Mouse (Mus musculus) layer of hippocampus, adult 2 months (tissue): ENCODE results near the gene Cc2d1a. TPM values are rescaled to one million over a fixed set of nuclear protein-coding genes. Genes with fewer than 3 reads are reported as not detected.
A peak's percentile ranks its signal among the peaks of the same experiment; 100 is the strongest.

Source experiments
- DNase-seq, 2 experiments: peaks; one replicate each; pipeline ENCODE4 v3.0.0; 2022; ENCODE audit warnings: low spot score in 2 of 2
- H3K27ac ChIP-seq: fragments of 200-600 bp; 2 replicates; pipeline ENCODE4 v1.8.1; 2022
- H3K4me3 ChIP-seq: fragments of 200-600 bp; 2 replicates; pipeline ENCODE4 v1.8.1; 2022; ENCODE audit warnings: mild to moderate bottlenecking
- CTCF ChIP-seq: fragments of 200-600 bp; conservative IDR thresholded peaks from 2 replicates; pipeline ENCODE4 v1.8.1; 2022; ENCODE audit warnings: antibody characterized with exemption, mild to moderate bottlenecking, moderate library complexity
- total RNA-seq, 2 experiments: library from RNA; stranded (reverse); gene quantifications; 2 replicates each; pipeline ENCODE4 v1.2.3; 2021

Gene Cc2d1a
- total RNA-seq, 2 experiments from 2014 or later = 53.2 to 57.8 TPM

DNA sequence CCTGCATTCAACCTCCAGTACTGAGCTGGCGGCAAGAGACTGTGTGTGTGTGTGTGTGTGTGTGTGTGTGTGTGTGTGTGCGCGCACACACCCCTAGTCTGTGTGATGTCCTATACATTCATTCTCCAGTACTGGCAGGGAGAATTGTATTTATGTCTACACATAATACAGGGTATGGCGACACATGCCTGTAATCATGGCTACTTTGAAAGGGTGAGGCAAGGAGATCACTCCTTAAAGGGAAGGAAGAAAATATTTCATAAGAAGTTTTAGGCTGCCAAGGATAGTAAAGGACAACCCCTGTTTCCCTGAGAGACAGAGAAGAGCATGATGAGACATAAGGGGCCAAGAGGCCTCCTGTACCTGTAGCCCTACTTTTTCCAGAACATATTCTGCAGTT lies 9.9 kb upstream of the Cc2d1a start:
- no peak for TF ChIP-seq CTCF
- H3K4me3 ChIP-seq = no peak overlapping the region
- no peak overlapping the region for H3K27ac ChIP-seq
- DNase-seq = no peak

DNA sequence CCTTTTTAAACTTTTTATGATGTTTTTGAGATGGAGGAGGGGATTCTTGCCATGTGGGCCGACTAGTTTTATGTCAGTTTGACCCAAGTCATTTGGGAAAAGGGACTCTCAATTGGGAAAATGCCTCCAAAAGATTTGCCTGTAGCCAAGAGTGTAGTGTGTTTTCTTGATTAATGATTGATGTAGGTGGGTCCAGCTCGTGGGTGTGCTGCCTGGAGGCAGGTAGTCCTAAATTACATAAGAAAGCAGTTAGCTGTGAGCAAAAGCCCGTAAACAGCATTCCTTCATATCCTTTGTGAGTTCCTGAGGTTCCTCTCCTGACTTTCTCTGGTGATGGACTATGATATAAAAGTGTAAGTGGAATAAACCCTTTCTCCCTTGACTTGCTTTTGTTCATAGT lies 1.4 kb upstream of the Cc2d1a start:
- no peak for TF ChIP-seq CTCF
- Histone ChIP-seq H3K27ac (no peak overlapping the region), H3K4me3 (no peak overlapping the region)
- no peak for DNase-seq

DNA sequence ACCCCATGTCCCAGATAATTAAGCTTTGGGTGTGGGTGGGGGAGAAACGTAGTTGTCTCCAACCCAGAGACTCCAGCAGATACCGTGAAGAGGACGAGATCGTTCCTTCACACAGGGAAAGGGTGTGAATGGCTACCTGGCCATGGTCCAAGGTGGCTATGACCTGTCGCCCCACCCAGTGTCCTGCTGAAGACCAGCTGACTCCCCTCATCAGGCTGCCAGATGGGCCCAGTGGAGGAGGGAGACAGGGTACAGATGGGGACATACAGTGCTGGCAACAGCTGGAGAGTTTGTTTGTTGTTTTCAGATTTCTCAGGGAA lies 755 bp upstream of the Cc2d1a start:
- Histone ChIP-seq H3K27ac (no peak overlapping the region), H3K4me3 (peak overlapping the region; percentile 61; the same call in 1 of the 2 replicates)
- TF ChIP-seq CTCF = no peak
- DNase-seq = no peak

DNA sequence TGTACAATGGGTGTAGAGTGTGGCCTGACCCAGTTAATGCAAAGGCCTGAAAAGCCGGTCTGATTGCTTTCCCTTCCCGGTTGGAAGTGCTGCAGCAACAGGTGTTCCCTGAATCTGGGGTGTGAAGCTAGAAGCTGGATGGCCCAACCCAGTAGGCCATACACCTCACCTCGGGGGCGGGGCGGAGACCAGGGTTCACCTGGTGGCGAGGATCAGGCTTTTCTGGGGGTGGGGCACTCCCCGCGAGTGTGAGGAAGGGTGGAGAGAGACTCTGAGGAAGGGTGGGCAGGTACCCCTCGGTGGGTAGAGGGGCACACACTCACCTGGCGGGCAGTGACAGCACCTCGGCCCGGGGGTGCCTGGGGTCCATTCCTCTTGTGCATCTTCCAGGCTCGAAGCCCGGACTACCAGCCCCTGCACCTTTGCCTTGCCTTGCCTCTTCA lies 391 bp downstream of the Cc2d1a start:
- peak overlapping the region; percentile 61 for H3K4me3 ChIP-seq
- H3K27ac ChIP-seq = peak overlapping the region; percentile 91
- TF ChIP-seq CTCF = peak; percentile 8; the same call in 1 of the 2 replicates
- no peak for DNase-seq

DNA sequence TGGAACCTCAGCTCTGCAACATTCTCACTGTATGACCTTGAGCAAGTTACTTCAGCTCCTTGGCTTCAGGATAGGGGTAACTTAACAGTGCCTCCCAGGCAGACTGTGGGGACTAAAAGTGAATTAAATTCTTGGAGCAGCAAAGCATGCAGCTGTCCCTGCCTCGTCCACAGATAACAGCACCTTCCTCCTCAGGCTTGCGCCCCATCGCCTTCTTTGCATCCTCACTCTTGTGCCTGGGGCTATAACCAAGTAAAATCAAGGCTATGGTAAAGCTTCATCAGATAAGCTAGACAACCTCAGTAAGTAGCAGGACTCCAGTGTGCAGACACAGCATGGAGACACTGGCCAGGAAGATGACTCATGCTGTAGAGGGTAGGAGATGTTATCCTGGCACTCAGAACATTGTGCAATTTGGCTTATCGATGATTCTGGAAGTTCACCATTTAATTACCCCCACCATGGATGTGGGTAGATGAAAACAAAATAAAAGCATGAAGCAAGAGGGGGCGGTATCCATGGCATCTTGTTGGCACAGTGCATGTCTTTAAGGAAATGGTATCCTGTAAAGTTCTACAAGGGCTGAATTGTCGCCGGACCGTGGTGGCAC lies 3.0 kb downstream of the Cc2d1a start:
- Histone ChIP-seq H3K27ac (no peak overlapping the region), H3K4me3 (no peak overlapping the region)
- no peak for TF ChIP-seq CTCF
- peak in 1 of 2 experiments; percentile 32 for DNase-seq

DNA sequence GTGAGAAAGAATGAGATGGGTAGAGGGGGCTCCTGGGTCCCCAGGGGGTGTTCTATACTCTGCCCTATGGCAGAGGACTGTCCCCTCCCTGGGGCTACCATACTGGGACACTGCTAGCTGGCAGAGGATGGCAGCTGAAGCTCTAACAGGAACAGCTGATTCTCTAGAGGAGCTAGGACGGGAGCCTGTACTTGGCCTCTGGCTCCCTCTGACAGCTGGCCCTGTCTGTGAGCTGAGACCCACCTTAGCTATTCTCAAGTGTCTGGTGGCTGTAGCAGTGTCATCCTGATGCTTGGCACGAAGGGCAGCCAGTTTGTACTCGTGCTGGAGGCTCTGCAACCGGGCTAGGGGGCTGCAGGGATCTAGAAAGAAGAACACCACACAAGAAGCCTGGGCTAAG lies 6.9 kb downstream of the Cc2d1a start:
- TF ChIP-seq CTCF = no peak

DNA sequence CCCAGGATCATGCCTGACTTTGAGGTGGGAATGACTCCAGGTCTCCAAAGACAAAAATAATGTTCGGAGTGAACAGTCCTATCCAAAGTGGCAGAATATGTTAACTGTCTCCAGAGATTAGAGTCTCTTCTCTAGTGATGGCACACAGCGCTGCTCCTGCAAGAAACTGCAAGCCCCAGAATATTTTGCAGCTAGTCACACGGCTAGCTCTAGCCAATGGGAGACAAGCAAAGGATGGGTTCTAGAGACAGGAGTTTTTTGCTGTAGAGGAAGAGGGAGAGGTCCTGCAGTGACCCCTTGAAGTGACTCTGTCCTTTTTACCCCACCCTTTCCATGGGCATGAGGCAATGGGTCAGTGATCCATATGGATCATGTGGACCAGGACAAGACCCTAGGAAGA lies 9.9 kb downstream of the Cc2d1a start:
- TF ChIP-seq CTCF = no peak
- no peak for DNase-seq
- H3K4me3 ChIP-seq = no peak overlapping the region
- no peak overlapping the region for H3K27ac ChIP-seq

More for the DNA sequence above, 6.9 kb downstream of the Cc2d1a start:
- H3K4me3 ChIP-seq = no peak overlapping the region
- no peak for DNase-seq
- no peak overlapping the region for H3K27ac ChIP-seq

DNA sequence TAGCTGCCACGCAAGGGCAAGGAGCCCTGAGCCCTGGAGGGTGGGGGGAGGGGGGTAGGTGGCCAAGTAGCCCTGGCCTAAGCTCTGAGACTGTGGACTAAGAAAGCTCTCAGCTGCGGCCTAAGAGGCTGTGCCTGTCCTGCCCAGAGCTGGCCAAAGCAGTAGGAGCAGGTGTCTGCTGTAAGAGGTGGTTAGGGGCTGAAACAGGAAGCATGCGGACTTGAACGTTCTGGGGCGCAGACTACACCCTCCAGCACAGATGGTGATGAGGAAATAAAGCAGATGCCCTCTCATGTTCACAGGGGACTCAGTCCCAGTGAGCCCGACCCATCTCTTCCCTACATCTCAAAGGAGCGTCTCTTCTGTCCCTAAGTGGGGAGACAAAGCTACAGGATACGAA lies 15.5 kb downstream of the Cc2d1a start:
- Histone ChIP-seq H3K4me3 (no peak overlapping the region), H3K27ac (no peak overlapping the region)
- DNase-seq = no peak
- TF ChIP-seq CTCF = no peak

DNA sequence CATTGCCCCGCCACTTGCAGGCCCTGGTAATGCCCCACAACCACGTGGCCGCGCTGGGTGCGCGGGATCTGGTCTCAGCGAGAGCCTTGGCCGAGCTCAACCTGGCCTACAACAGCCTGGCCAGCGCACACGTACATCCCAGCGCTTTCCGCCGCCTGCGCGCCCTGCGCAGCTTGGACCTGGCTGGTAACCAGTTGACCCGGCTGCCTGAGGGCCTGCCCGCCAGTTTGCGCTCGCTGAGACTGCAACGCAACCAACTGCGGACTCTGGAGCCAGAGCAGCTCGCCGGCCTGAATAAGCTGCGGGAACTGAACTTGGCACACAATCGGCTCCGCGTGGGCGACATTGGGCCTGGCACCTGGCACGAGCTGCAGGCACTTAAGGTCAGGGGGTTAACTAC lies 16.9 kb downstream of the Cc2d1a start:
- no peak overlapping the region for H3K4me3 ChIP-seq
- TF ChIP-seq CTCF = no peak
- DNase-seq = no peak
- H3K27ac ChIP-seq = no peak overlapping the region

DNA sequence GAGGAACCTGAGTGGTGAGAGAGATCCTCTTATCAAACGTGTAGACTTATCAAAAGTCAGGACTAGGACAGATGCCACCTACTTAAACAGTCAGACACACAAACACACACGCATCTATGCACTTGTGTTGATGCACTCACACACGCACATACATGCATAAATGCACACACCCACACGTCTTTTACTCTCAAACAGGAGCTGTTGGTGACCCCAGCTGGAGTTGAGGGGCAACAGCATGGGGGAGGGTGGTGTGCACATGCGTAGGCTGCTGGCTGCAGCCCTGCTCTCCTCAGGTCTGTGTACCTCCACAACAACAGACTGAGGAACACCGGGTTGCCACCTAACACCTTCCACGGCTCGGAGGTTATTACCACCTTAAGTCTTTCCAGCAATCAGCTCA lies 19.5 kb downstream of the Cc2d1a start:
- no peak overlapping the region for H3K27ac ChIP-seq
- no peak for DNase-seq
- TF ChIP-seq CTCF = 0 out of 2 replicates have a peak, but pooled peaks have one; percentile 5
- H3K4me3 ChIP-seq = no peak overlapping the region

DNA sequence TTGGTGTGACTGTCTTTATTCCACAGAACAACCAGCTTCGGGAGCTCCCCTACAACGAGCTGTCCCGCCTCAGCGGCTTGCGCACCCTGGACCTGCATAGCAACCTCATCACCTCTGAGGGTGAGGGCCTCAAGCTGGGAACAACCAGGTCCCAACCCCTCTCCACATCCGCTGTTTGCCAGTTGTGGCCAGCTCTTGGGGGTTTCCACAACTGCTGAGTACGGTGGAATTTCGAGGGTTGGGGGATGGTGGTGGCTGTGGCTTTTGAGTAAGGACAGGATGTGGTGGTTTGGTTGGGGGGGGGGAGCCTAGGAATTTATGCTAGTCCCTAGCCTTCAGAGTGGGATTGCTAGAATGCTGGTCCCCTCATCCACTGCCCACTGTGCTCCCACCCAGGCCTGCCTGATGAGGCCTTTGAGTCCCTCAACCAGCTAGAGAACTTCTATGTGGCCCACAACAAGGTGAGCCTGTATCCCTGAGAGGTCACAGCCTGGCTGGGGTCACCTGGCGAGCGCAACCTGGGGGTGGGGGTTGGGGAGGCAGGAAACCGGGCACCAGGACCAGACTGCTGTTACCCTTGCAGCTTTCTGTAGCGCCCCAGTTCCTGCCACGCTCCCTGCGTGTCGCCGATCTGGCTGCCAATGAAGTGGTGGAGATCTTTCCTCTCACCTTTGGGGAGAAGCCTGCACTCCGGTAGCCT lies 20.4 kb downstream of the Cc2d1a start:
- no peak for TF ChIP-seq CTCF
- no peak overlapping the region for H3K27ac ChIP-seq

DNA sequence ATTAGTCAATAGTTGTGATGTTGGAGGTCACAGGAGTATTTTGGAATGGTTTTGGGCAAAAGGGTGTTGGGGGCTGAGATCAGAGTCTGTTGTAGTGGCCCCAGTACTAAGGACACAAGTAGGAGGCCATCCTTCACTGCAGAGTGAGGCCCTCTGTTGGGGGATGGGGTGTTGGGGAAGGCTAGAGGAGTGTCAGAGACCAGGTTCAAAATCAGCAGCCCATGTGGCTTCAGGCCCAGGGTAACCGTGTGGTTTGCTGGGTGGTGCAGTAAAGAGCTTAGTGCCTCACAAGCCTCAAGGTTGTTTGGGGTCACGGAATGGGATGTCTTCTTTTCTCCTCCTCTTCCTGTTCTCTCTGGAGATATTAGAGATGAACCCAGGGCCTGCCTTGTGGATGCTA lies 21.0 kb downstream of the Cc2d1a start:
- DNase-seq = no peak
- no peak overlapping the region for H3K4me3 ChIP-seq
- TF ChIP-seq CTCF = no peak
- H3K27ac ChIP-seq = no peak overlapping the region

More for the DNA sequence above, 20.4 kb downstream of the Cc2d1a start:
- DNase-seq = no peak
- no peak overlapping the region for H3K4me3 ChIP-seq

DNA sequence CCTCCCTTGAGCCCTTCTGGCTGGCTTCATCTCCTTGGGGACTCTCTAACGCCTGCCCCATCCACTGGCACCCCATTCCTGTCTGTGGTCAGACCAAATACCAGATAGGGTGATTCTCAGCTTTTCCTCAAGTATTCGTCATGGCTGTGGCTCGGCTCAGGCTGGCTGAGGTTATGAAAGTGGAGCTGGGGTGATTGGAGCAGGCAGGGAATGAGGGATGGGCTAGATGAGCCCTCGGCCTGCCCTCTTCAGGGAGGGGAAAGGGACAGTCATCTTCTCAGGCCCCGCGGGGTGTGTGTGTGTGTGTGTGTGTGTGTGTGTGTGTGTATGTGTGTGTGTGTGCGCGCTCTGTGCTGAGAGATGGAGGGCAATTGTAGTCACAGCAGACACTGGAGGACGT lies 22.1 kb downstream of the Cc2d1a start, which contains the start of gene Podnl1:
TSS of gene Podnl1 (plus strand) at position 334 of the 400 bp plus-strand sequence.
- TF ChIP-seq CTCF = no peak
- Histone ChIP-seq H3K27ac (no peak within 1 kb of the TSS), H3K4me3 (no peak within 1 kb of the TSS)
- DNase-seq = no peak

DNA sequence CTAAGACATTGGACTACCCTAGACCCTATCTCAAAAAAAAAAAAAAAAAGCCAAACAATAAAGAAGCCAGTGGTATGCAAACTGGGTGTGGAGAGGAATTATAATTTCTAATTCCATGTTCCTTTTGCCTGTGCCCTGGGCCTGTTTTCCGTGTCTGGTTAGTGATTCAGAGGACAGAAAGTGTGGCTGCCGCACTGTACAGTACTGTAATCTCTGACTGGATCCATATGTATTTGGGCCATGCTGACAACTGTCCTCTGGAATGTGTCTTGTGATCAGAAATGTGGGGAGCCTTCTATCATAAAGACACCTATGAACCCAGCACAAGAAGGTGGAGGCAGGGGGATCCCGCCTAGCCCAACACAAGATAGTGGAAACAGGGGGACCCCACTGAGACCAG lies 25.6 kb downstream of the Cc2d1a start:
- no peak overlapping the region for H3K4me3 ChIP-seq
- no peak for TF ChIP-seq CTCF
- no peak for DNase-seq
- no peak overlapping the region for H3K27ac ChIP-seq
